Mouse (Mus musculus): ENCODE data around the gene Vmn1r83. TPM values are rescaled to one million over a fixed set of nuclear protein-coding genes. Genes with fewer than 3 reads are reported as not detected.

Gene Vmn1r83
- not detected in 2 replicates for polyA plus RNA-seq (2011; ENCODE audit: insufficient read depth, insufficient read length, low read depth, missing spikeins)

GRCm38 (mm10) chr7:12329381-12329780, at the start of gene Vmn1r83:
Vmn1r83 (minus strand) TSS chr7:12329481.
- no peaks in the 10 kb centered on the region for H3K36me3 ChIP-seq (ENCODE audit: control insufficient read depth, insufficient read depth, low read length, poor library complexity, severe bottlenecking)
- no peaks in the 10 kb centered on the region for H3K9me3 ChIP-seq (replicated peaks; ENCODE audit: control insufficient read depth, insufficient read depth, low read length, poor library complexity, severe bottlenecking)
- no peak within 1 kb of the TSS for H3K27ac ChIP-seq (ENCODE audit: insufficient read depth, low read length)
- no peak within 1 kb of the TSS for H3K4me3 ChIP-seq (ENCODE audit: low read depth, low read length)
- no peaks in the 10 kb centered on the region for H3K27me3 ChIP-seq (ENCODE audit: control insufficient read depth, insufficient read depth, low read length, poor library complexity, severe bottlenecking)
- no peak within 1 kb of the TSS for H3K9ac ChIP-seq (ENCODE audit: low read depth, poor library complexity, severe bottlenecking)
- no peaks in the 10 kb centered on the region for H3K4me1 ChIP-seq (ENCODE audit: control insufficient read depth, insufficient read depth, low read length)
- TF ChIP-seq POLR2A (IDR thresholded peaks at IDR 0.05; ENCODE audit: insufficient read depth, low read length), result no peak
- no peak for TF ChIP-seq CTCF (IDR thresholded peaks at IDR 0.05; ENCODE audit: low read depth, low read length)
- TF ChIP-seq EP300 (IDR thresholded peaks at IDR 0.05; ENCODE audit: insufficient read depth, low read depth, low read length), result no peak

- H3K9ac ChIP-seq (ENCODE audit: low read depth, poor library complexity, severe bottlenecking), result no peak within 1 kb of the TSS
- H3K27me3 ChIP-seq (ENCODE audit: control insufficient read depth, insufficient read depth, low read length, poor library complexity, severe bottlenecking), result no peaks in the 10 kb centered on the region
- TF ChIP-seq POLR2A (IDR thresholded peaks at IDR 0.05; ENCODE audit: insufficient read depth, low read length) (no peak), CTCF (IDR thresholded peaks at IDR 0.05; ENCODE audit: low read depth, low read length) (no peak), EP300 (IDR thresholded peaks at IDR 0.05; ENCODE audit: insufficient read depth, low read depth, low read length) (no peak)
- no peaks in the 10 kb centered on the region for H3K9me3 ChIP-seq (replicated peaks; ENCODE audit: control insufficient read depth, insufficient read depth, low read length, poor library complexity, severe bottlenecking)
- no peak within 1 kb of the TSS for H3K4me3 ChIP-seq (ENCODE audit: low read depth, low read length)
- no peaks in the 10 kb centered on the region for H3K4me1 ChIP-seq (ENCODE audit: control insufficient read depth, insufficient read depth, low read length)
- H3K36me3 ChIP-seq (ENCODE audit: control insufficient read depth, insufficient read depth, low read length, poor library complexity, severe bottlenecking), result no peaks in the 10 kb centered on the region
- H3K27ac ChIP-seq (ENCODE audit: insufficient read depth, low read length), result no peak within 1 kb of the TSS
Measured at GRCm38 (mm10) chr7:12369173-12369572, 39.9 kb upstream of the Vmn1r83 start, which contains the start of gene Vmn1r84. Vmn1r84 (minus strand) TSS chr7:12369273.

GRCm38 (mm10) chr7:12300130-12300529, 29.2 kb downstream of the Vmn1r83 start, which contains the start of gene Vmn1r82:
Vmn1r82 (plus strand) TSS chr7:12300430.
- Histone ChIP-seq H3K27ac (ENCODE audit: insufficient read depth, low read length) (no peak within 1 kb of the TSS), H3K9me3 (replicated peaks; ENCODE audit: control insufficient read depth, insufficient read depth, low read length, poor library complexity, severe bottlenecking) (no peaks in the 10 kb centered on the region), H3K36me3 (ENCODE audit: control insufficient read depth, insufficient read depth, low read length, poor library complexity, severe bottlenecking) (no peaks in the 10 kb centered on the region), H3K27me3 (ENCODE audit: control insufficient read depth, insufficient read depth, low read length, poor library complexity, severe bottlenecking) (no peaks in the 10 kb centered on the region), H3K4me3 (ENCODE audit: low read depth, low read length) (no peak within 1 kb of the TSS), H3K4me1 (ENCODE audit: control insufficient read depth, insufficient read depth, low read length) (no peaks in the 10 kb centered on the region), H3K9ac (ENCODE audit: low read depth, poor library complexity, severe bottlenecking) (no peak within 1 kb of the TSS)
- TF ChIP-seq EP300 (IDR thresholded peaks at IDR 0.05; ENCODE audit: insufficient read depth, low read depth, low read length) (no peak), CTCF (IDR thresholded peaks at IDR 0.05; ENCODE audit: low read depth, low read length) (no peak), POLR2A (IDR thresholded peaks at IDR 0.05; ENCODE audit: insufficient read depth, low read length) (no peak)

Other genes starting within 250 kb of the Vmn1r83 start
- gene Vmn1r78, start 179.2 kb downstream of the Vmn1r83 start, polyA plus RNA-seq (2011; ENCODE audit: insufficient read depth, insufficient read length, low read depth, missing spikeins), result not detected in 2 replicates
- gene Vmn1r79, start 158.2 kb downstream of the Vmn1r83 start, polyA plus RNA-seq (2011; ENCODE audit: insufficient read depth, insufficient read length, low read depth, missing spikeins), result 0.12 TPM in 1 of 2 replicates, not detected in the other
- gene Vmn1r80, start 140.2 kb downstream of the Vmn1r83 start, polyA plus RNA-seq (2011; ENCODE audit: insufficient read depth, insufficient read length, low read depth, missing spikeins), result not detected in 2 replicates
- gene Vmn1r81, start 61.2 kb downstream of the Vmn1r83 start, polyA plus RNA-seq (2011; ENCODE audit: insufficient read depth, insufficient read length, low read depth, missing spikeins), result 0.05 and 0.12 TPM in 2 replicates
- gene Vmn1r82, start 29.1 kb downstream of the Vmn1r83 start, polyA plus RNA-seq (2011; ENCODE audit: insufficient read depth, insufficient read length, low read depth, missing spikeins), result not detected in 2 replicates
- not detected in 2 replicates for gene Vmn1r84, start 39.8 kb upstream of the Vmn1r83 start, polyA plus RNA-seq (2011; ENCODE audit: insufficient read depth, insufficient read length, low read depth, missing spikeins)
- 2.4 and 2.5 TPM in 2 replicates for gene Zfp551, start 93.3 kb upstream of the Vmn1r83 start, polyA plus RNA-seq (2011; ENCODE audit: insufficient read depth, insufficient read length, low read depth, missing spikeins)
- 14.0 and 15.2 TPM in 2 replicates for gene Zfp606, start 148.8 kb upstream of the Vmn1r83 start, polyA plus RNA-seq (2011; ENCODE audit: insufficient read depth, insufficient read length, low read depth, missing spikeins)
- not detected in 2 replicates for gene 2900092C05Rik, start 183.0 kb upstream of the Vmn1r83 start, polyA plus RNA-seq (2011; ENCODE audit: insufficient read depth, insufficient read length, low read depth, missing spikeins)